Mouse (Mus musculus): ENCODE measurements around the gene Dnph1. TPM values are rescaled to one million over a fixed set of nuclear protein-coding genes. Genes with fewer than 3 reads are reported as not detected.

The Dnph1 gene
- total RNA-seq (2014; rRNA removed), result 8.9 and 9.9 TPM in 2 replicates
- 19.2 and 23.4 TPM in 2 replicates for polyA plus RNA-seq (2015; fragmentation: Nextera tagmentation; extraction: Ambion mirVana)

DNA sequence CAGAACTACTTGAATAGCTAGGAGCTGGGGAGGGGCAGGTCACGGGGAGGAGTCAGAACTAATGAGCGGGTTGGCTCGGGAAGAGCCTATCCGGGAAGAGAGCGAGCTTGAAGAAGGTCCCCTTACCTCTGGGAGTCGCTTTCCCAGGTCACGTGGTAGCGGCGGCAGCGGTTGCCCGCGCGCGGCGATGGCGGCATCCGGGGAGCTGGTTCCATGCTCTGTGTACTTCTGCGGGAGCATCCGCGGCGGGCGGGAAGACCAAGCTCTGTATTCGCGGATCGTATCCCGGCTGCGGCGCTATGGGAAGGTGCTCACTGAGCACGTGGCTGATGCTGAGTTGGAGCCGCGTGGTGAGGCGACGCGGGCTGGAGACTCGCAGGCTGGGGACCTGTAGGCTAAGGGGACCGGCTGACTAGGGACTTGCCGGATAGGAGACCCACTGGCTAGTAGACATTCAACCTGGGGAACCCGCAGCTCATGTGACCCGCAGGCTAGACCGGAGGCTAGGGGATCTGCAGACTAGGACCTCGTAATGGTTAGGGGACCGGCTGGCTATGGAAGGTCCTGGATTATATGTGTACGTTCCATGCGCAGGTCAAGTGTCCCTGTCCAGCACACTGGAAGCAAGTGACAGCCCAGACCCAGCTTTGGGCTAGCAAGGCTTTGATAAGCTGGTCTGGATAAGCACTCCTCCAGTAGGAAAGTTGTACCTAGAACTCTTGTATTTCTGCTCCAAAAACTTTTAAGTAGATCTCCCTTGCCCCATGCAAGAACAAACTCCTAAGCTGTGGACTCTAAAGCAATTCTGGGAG is at the start of gene Dnph1:
Gene Dnph1 (plus strand): TSS at position 89 of the 812 bp plus-strand sequence.
- H3K4me2 ChIP-seq (ENCODE audit: low read depth, low read length), result peak within 1 kb of the TSS; percentile 84
- H3K9me3 ChIP-seq (ENCODE audit: low read length), result no peaks in the 10 kb centered on the region
- WGBS, result under 1% methylated on average over 44 of the region's 44 CpGs
- peak within 1 kb of the TSS; percentile 49 for H3K9ac ChIP-seq (replicated peaks; ENCODE audit: low read length)
- DNase-seq (ENCODE audit: low spot score) (peak; percentile 94), ATAC-seq (peak; percentile 95)
- no peak within 1 kb of the TSS for H3K27ac ChIP-seq
- TF ChIP-seq CTCF (IDR thresholded peaks at IDR 0.05; ENCODE audit: low read depth), result 0 out of 2 replicates have a peak, but pooled peaks have one; percentile 6
- peak within 1 kb of the TSS; percentile 46 for H3K4me3 ChIP-seq (ENCODE audit: low read length)
- H3K4me1 ChIP-seq (ENCODE audit: insufficient read depth, low read length), result no peaks in the 10 kb centered on the region
- no peaks in the 10 kb centered on the region for H3K27me3 ChIP-seq (ENCODE audit: insufficient read depth, low read length)
- H3K36me3 ChIP-seq (ENCODE audit: insufficient read depth, low read length), result no peaks in the 10 kb centered on the region

DNA sequence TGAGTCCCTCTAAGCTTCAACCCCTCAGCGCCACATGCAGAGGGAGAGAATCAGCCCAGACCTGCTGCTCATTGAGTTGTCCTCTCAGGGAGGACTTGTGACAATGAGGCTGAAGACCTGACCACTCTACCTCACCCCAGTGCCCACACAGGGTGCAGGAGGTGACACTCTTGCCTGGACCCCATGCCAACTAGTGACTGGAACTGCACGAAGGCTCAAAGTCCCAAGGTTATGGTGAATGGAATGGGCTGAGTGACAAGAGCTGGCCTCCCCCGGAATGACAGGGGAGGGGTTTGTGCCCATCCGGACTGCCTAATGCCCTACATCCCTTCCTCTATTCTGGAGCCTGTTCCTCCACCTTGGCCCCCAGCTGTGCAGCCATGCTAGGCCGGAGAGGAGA is 43.8 kb upstream of the Dnph1 start:
- H3K9ac ChIP-seq (replicated peaks; ENCODE audit: low read length), result no peak overlapping the region
- ATAC-seq, result no peak
- H3K4me1 ChIP-seq (ENCODE audit: insufficient read depth, low read length), result peaks cover 22% of the 10 kb centered on the region; the same call in 1 of the 2 replicates
- H3K27ac ChIP-seq, result no peak overlapping the region
- H3K36me3 ChIP-seq (ENCODE audit: insufficient read depth, low read length), result no peaks in the 10 kb centered on the region
- H3K9me3 ChIP-seq (ENCODE audit: low read length), result no peaks in the 10 kb centered on the region
- TF ChIP-seq CTCF (IDR thresholded peaks at IDR 0.05; ENCODE audit: low read depth), result no peak
- no peak overlapping the region for H3K4me2 ChIP-seq (ENCODE audit: low read depth, low read length)
- WGBS, result 33% methylated on average over 5 of the region's 5 CpGs
- H3K4me3 ChIP-seq (ENCODE audit: low read length), result no peak overlapping the region
- DNase-seq (ENCODE audit: low spot score), result no peak
- no peaks in the 10 kb centered on the region for H3K27me3 ChIP-seq (ENCODE audit: insufficient read depth, low read length)

DNA sequence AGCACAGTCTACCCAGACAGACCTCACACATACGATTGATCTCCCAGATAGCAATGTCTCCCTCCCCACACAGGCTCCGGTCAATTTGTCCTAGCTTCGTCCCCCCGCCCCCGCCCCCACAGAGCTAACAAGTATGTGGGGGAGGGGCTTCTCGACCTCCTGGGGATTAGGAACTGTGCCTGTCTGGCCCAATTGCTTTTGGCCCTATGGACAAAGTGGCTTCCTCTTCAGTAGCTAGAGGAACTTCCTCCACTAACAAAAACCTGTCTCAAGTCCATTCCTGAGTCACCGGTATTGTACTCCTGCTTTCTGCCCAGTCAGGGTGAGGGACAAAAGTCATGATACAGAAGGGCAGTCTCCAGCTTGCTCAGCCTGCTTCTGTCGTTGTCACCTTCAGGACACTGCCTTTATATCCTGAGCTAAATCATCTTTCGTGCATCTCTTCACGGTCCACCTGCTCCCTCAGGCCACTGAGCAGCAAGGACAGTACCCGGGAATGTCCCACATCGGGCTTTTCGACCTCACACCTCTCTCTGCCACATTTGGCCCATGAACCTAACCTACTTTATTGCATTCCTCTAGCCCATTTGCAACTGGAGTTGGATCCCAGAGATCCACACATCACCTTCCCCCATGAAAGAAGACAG is 43.1 kb upstream of the Dnph1 start:
- Histone ChIP-seq H3K9me3 (ENCODE audit: low read length) (no peaks in the 10 kb centered on the region), H3K9ac (replicated peaks; ENCODE audit: low read length) (no peak overlapping the region), H3K27me3 (ENCODE audit: insufficient read depth, low read length) (no peaks in the 10 kb centered on the region), H3K4me3 (ENCODE audit: low read length) (no peak overlapping the region), H3K36me3 (ENCODE audit: insufficient read depth, low read length) (0 out of 2 replicates have a peak, but pooled peaks cover 2% of the 10 kb centered on the region), H3K4me2 (ENCODE audit: low read depth, low read length) (peak overlapping the region; percentile 67), H3K4me1 (ENCODE audit: insufficient read depth, low read length) (peaks cover 22% of the 10 kb centered on the region; the same call in 1 of the 2 replicates), H3K27ac (no peak overlapping the region)
- ATAC-seq (no peak), DNase-seq (ENCODE audit: low spot score) (no peak)
- 10% methylated on average over 13 of the region's 13 CpGs for WGBS
- TF ChIP-seq CTCF (IDR thresholded peaks at IDR 0.05; ENCODE audit: low read depth), result no peak

DNA sequence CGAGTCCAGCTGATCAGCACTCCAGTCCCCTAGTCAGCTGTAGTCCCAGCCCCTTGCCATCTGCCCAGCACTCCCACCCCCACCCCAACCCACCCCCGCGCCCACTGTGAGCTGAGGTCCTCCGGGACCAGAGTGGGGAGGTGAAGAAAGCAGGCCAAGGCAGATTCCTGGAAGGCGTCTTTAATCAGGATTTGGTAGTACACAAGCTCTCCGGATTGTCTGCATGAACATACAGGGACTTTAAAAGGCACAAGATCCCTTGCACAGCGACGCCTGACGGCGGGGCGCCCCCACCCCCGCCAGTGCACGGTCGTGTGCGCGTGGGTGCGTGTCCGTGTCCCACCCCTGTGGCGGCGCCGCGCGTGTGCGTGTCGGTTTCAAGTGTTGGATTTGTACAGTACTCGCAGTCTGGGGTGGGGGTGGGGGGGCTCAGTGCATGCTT is 42.5 kb upstream of the Dnph1 start:
- Histone ChIP-seq H3K27ac (no peak overlapping the region), H3K4me2 (ENCODE audit: low read depth, low read length) (peak overlapping the region; percentile 67), H3K27me3 (ENCODE audit: insufficient read depth, low read length) (no peaks in the 10 kb centered on the region), H3K9ac (replicated peaks; ENCODE audit: low read length) (peak overlapping the region; percentile 30; the same call in 1 of the 2 replicates), H3K9me3 (ENCODE audit: low read length) (no peaks in the 10 kb centered on the region), H3K36me3 (ENCODE audit: insufficient read depth, low read length) (0 out of 2 replicates have a peak, but pooled peaks cover 5% of the 10 kb centered on the region), H3K4me1 (ENCODE audit: insufficient read depth, low read length) (peaks cover 22% of the 10 kb centered on the region; the same call in 1 of the 2 replicates), H3K4me3 (ENCODE audit: low read length) (peak overlapping the region; percentile 34)
- TF ChIP-seq CTCF (IDR thresholded peaks at IDR 0.05; ENCODE audit: low read depth), result peak; percentile 14; the same call in 1 of the 2 replicates
- 1% methylated on average over 26 of the region's 26 CpGs for WGBS
- DNase-seq (ENCODE audit: low spot score), result peak; percentile 54
- ATAC-seq, result peak; percentile 19; the same call in 1 of the 2 replicates

DNA sequence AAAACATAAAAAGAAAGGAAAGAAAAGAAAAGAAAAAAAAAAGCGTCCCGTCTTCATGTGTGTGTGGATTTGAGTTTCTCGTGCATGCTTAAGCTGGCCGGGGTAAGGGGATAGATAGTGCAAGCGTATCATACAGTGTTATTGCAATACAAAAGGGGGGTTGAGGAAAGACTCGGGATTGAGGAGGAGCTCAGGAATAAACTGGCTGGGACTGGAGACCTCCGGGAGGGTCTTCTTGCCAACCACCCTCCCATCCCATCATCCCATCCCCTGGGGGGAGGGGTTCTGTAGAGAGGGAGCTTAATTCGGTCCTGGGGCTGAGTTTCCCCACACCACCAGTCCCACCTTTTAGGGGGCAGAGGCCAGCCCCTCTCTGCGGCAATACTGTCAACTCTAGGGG is 42.0 kb upstream of the Dnph1 start:
- 0 out of 2 replicates have a peak, but pooled peaks cover 5% of the 10 kb centered on the region for H3K36me3 ChIP-seq (ENCODE audit: insufficient read depth, low read length)
- no peak overlapping the region for H3K27ac ChIP-seq
- DNase-seq (ENCODE audit: low spot score) (peak; percentile 45), ATAC-seq (peak; percentile 27; the same call in 1 of the 2 replicates)
- peak overlapping the region; percentile 67 for H3K4me2 ChIP-seq (ENCODE audit: low read depth, low read length)
- WGBS, result 3% methylated on average over 9 of the region's 9 CpGs
- no peak for TF ChIP-seq CTCF (IDR thresholded peaks at IDR 0.05; ENCODE audit: low read depth)
- H3K9ac ChIP-seq (replicated peaks; ENCODE audit: low read length), result peak overlapping the region; percentile 30; the same call in 1 of the 2 replicates
- H3K4me1 ChIP-seq (ENCODE audit: insufficient read depth, low read length), result peaks cover 22% of the 10 kb centered on the region; the same call in 1 of the 2 replicates
- peak overlapping the region; percentile 34 for H3K4me3 ChIP-seq (ENCODE audit: low read length)
- H3K9me3 ChIP-seq (ENCODE audit: low read length), result no peaks in the 10 kb centered on the region
- no peaks in the 10 kb centered on the region for H3K27me3 ChIP-seq (ENCODE audit: insufficient read depth, low read length)

DNA sequence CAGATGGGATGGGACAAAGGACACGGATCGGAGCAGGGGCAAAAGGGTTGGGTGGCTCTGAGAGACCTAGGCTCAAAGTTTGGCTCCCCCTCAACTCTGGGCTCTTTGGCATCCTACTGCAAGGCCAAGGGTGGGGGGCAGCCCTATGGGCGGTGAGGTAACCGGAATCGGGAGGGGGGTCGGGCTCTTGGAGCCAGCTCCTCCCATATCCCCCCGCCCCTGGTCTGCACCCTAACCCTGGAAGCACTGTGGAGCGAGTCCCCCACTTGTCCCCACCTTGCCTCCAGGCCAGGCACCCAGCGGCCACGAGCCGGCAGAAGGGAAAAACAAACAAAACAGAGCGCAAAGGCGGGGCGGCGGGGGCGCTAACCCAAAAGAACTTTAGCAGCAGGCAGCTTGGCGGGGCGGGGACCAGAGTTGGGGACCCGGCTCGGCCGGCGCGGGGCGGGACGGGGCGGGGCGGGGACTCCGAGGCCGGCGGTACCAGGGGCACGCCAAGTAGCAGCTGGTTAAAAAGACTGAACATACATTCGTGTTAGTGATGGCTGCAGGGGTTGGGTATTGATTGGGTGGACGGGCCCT is 41.3 kb upstream of the Dnph1 start:
- peak; percentile 36 for ATAC-seq
- Histone ChIP-seq H3K4me1 (ENCODE audit: insufficient read depth, low read length) (peaks cover 22% of the 10 kb centered on the region; the same call in 1 of the 2 replicates), H3K9ac (replicated peaks; ENCODE audit: low read length) (peak overlapping the region; percentile 30; the same call in 1 of the 2 replicates)

More for the DNA sequence above, 41.3 kb upstream of the Dnph1 start:
- WGBS, result 3% methylated on average over 32 of the region's 33 CpGs
- peak overlapping the region; percentile 34 for H3K4me3 ChIP-seq (ENCODE audit: low read length)
- peak overlapping the region; percentile 67 for H3K4me2 ChIP-seq (ENCODE audit: low read depth, low read length)
- no peak for TF ChIP-seq CTCF (IDR thresholded peaks at IDR 0.05; ENCODE audit: low read depth)
- no peak overlapping the region for H3K27ac ChIP-seq
- DNase-seq (ENCODE audit: low spot score), result peak; percentile 24
- H3K9me3 ChIP-seq (ENCODE audit: low read length), result no peaks in the 10 kb centered on the region
- no peaks in the 10 kb centered on the region for H3K27me3 ChIP-seq (ENCODE audit: insufficient read depth, low read length)
- 0 out of 2 replicates have a peak, but pooled peaks cover 5% of the 10 kb centered on the region for H3K36me3 ChIP-seq (ENCODE audit: insufficient read depth, low read length)

All from hindbrain, postnatal 0 days (tissue).